Mouse (Mus musculus): ENCODE measurements around the gene Tlcd2. TPM values are rescaled to one million over a fixed set of nuclear protein-coding genes. Genes with fewer than 3 reads are reported as not detected.
"Not testable (repeated sequence)": the region's sequence is repeated elsewhere in the genome, so short reads cannot be mapped to it uniquely, and the experiment has no call there.

Gene Tlcd2
- polyA plus RNA-seq, 1 experiment from 2014 or later: 12.7 TPM

GRCm38 (mm10) chr11:75452081-75452480, 9.4 kb upstream of the Tlcd2 start:
- DNase-seq (ENCODE audit: low spot score): no peak
- H3K4me1 ChIP-seq: peaks cover 33% of the 10 kb centered on the region
- H3K4me3 ChIP-seq: no peak overlapping the region
- WGBS: 94% methylated on average over 8 of the region's 8 CpGs
- no peaks in the 10 kb centered on the region for H3K9me3 ChIP-seq
- H3K36me3 ChIP-seq (replicated peaks): peaks cover 37% of the 10 kb centered on the region
- no peak overlapping the region for H3K27ac ChIP-seq (replicated peaks)
- H3K27me3 ChIP-seq (replicated peaks; ENCODE audit: low read depth, poor library complexity, severe bottlenecking): peaks cover 15% of the 10 kb centered on the region

- no peaks in the 10 kb centered on the region for H3K9me3 ChIP-seq
- peaks cover 15% of the 10 kb centered on the region for H3K27me3 ChIP-seq (replicated peaks; ENCODE audit: low read depth, poor library complexity, severe bottlenecking)
- no peak for DNase-seq (ENCODE audit: low spot score)
- H3K36me3 ChIP-seq (replicated peaks): peaks cover 29% of the 10 kb centered on the region
- WGBS: 92% methylated on average over 31 of the region's 31 CpGs
- H3K27ac ChIP-seq (replicated peaks): no peak overlapping the region
- peaks cover 33% of the 10 kb centered on the region for H3K4me1 ChIP-seq
- peak overlapping the region; percentile 85; the same call in 1 of the 2 replicates for H3K4me3 ChIP-seq
These were observed 8.5 kb upstream of the Tlcd2 start for GRCm38 (mm10) chr11:75452812-75453557.

- Histone ChIP-seq H3K4me3 (peak within 1 kb of the TSS; percentile 85), H3K9me3 (no peaks in the 10 kb centered on the region), H3K27ac (replicated peaks) (peak within 1 kb of the TSS; percentile 82), H3K4me1 (peaks cover 36% of the 10 kb centered on the region), H3K36me3 (replicated peaks) (peaks cover 16% of the 10 kb centered on the region), H3K27me3 (replicated peaks; ENCODE audit: low read depth, poor library complexity, severe bottlenecking) (peaks cover 15% of the 10 kb centered on the region)
- 2% methylated on average over 56 of the region's 56 CpGs for WGBS
- peak; percentile 94 for DNase-seq (ENCODE audit: low spot score)
These were observed 7.3 kb upstream of the Tlcd2 start, which contains the start of gene Wdr81 for GRCm38 (mm10) chr11:75453991-75454930. Gene Wdr81 (minus strand): TSS chr11:75454717.

GRCm38 (mm10) chr11:75455041-75455736, 6.3 kb upstream of the Tlcd2 start:
- Histone ChIP-seq H3K9me3 (no peaks in the 10 kb centered on the region), H3K36me3 (replicated peaks) (peaks cover 11% of the 10 kb centered on the region; the same call in 1 of the 2 replicates), H3K27ac (replicated peaks) (peak overlapping the region; percentile 82), H3K4me1 (peaks cover 42% of the 10 kb centered on the region), H3K4me3 (peak overlapping the region; percentile 85), H3K27me3 (replicated peaks; ENCODE audit: low read depth, poor library complexity, severe bottlenecking) (peaks cover 15% of the 10 kb centered on the region)
- DNase-seq (ENCODE audit: low spot score): no peak
- 79% methylated on average over 10 of the region's 10 CpGs for WGBS

GRCm38 (mm10) chr11:75455971-75456370, 5.5 kb upstream of the Tlcd2 start:
- not testable (repeated sequence) for H3K27ac ChIP-seq (replicated peaks); H3K36me3 ChIP-seq (replicated peaks); H3K9me3 ChIP-seq; H3K4me3 ChIP-seq; DNase-seq (ENCODE audit: low spot score)
- 90% methylated on average over 2 of the region's 2 CpGs for WGBS
- H3K4me1 ChIP-seq: peaks cover 40% of the 10 kb centered on the region
- peaks cover 15% of the 10 kb centered on the region for H3K27me3 ChIP-seq (replicated peaks; ENCODE audit: low read depth, poor library complexity, severe bottlenecking)

- WGBS: 87% methylated on average over 7 of the region's 7 CpGs
- peaks cover 15% of the 10 kb centered on the region for H3K27me3 ChIP-seq (replicated peaks; ENCODE audit: low read depth, poor library complexity, severe bottlenecking)
- H3K9me3 ChIP-seq: no peaks in the 10 kb centered on the region
- H3K36me3 ChIP-seq (replicated peaks): 0 out of 2 replicates have a peak, but pooled peaks cover 6% of the 10 kb centered on the region
- no peak for DNase-seq (ENCODE audit: low spot score)
- H3K27ac ChIP-seq (replicated peaks): no peak overlapping the region
- peaks cover 36% of the 10 kb centered on the region for H3K4me1 ChIP-seq
- no peak overlapping the region for H3K4me3 ChIP-seq
These were observed 5.1 kb upstream of the Tlcd2 start for GRCm38 (mm10) chr11:75456440-75456871.

- H3K27ac ChIP-seq (replicated peaks): no peak overlapping the region
- peaks cover 9% of the 10 kb centered on the region for H3K27me3 ChIP-seq (replicated peaks; ENCODE audit: low read depth, poor library complexity, severe bottlenecking)
- H3K4me1 ChIP-seq: peaks cover 51% of the 10 kb centered on the region
- H3K4me3 ChIP-seq: no peak overlapping the region
- WGBS: 14% methylated on average over 3 of the region's 3 CpGs
- no peaks in the 10 kb centered on the region for H3K9me3 ChIP-seq
- H3K36me3 ChIP-seq (replicated peaks): no peaks in the 10 kb centered on the region
- DNase-seq (ENCODE audit: low spot score): peak; percentile 40
These were observed 3.3 kb upstream of the Tlcd2 start for GRCm38 (mm10) chr11:75458169-75458568.

GRCm38 (mm10) chr11:75458628-75459041, 2.9 kb upstream of the Tlcd2 start:
- H3K9me3 ChIP-seq: no peaks in the 10 kb centered on the region
- 86% methylated on average over 8 of the region's 8 CpGs for WGBS
- peaks cover 51% of the 10 kb centered on the region for H3K4me1 ChIP-seq
- H3K27ac ChIP-seq (replicated peaks): no peak overlapping the region
- no peaks in the 10 kb centered on the region for H3K36me3 ChIP-seq (replicated peaks)
- peaks cover 4% of the 10 kb centered on the region for H3K27me3 ChIP-seq (replicated peaks; ENCODE audit: low read depth, poor library complexity, severe bottlenecking)
- no peak overlapping the region for H3K4me3 ChIP-seq
- DNase-seq (ENCODE audit: low spot score): no peak

GRCm38 (mm10) chr11:75459141-75459711, 2.3 kb upstream of the Tlcd2 start:
- H3K4me3 ChIP-seq: peak overlapping the region; percentile 76
- H3K27me3 ChIP-seq (replicated peaks; ENCODE audit: low read depth, poor library complexity, severe bottlenecking): no peaks in the 10 kb centered on the region
- H3K27ac ChIP-seq (replicated peaks): peak overlapping the region; percentile 84
- H3K4me1 ChIP-seq: peaks cover 47% of the 10 kb centered on the region
- H3K9me3 ChIP-seq: no peaks in the 10 kb centered on the region
- no peaks in the 10 kb centered on the region for H3K36me3 ChIP-seq (replicated peaks)
- WGBS: 79% methylated on average over 5 of the region's 5 CpGs
- no peak for DNase-seq (ENCODE audit: low spot score)

GRCm38 (mm10) chr11:75459751-75460102, 1.8 kb upstream of the Tlcd2 start:
- Histone ChIP-seq H3K27ac (replicated peaks) (peak overlapping the region; percentile 84), H3K4me3 (peak overlapping the region; percentile 76), H3K27me3 (replicated peaks; ENCODE audit: low read depth, poor library complexity, severe bottlenecking) (no peaks in the 10 kb centered on the region), H3K9me3 (no peaks in the 10 kb centered on the region), H3K36me3 (replicated peaks) (peaks cover 4% of the 10 kb centered on the region), H3K4me1 (peaks cover 44% of the 10 kb centered on the region)
- 20% methylated on average over 5 of the region's 5 CpGs for WGBS
- no peak for DNase-seq (ENCODE audit: low spot score)

- no peaks in the 10 kb centered on the region for H3K27me3 ChIP-seq (replicated peaks; ENCODE audit: low read depth, poor library complexity, severe bottlenecking)
- peak overlapping the region; percentile 84 for H3K27ac ChIP-seq (replicated peaks)
- H3K4me3 ChIP-seq: peak overlapping the region; percentile 76
- H3K4me1 ChIP-seq: peaks cover 38% of the 10 kb centered on the region
- H3K9me3 ChIP-seq: no peaks in the 10 kb centered on the region
- WGBS: 2% methylated on average over 19 of the region's 19 CpGs
- peak; percentile 89 for DNase-seq (ENCODE audit: low spot score)
- peaks cover 9% of the 10 kb centered on the region for H3K36me3 ChIP-seq (replicated peaks)
These were observed 1.2 kb upstream of the Tlcd2 start for GRCm38 (mm10) chr11:75460103-75460843.
